Mouse (Mus musculus): ENCODE results near the gene Ccdc77.

DNA sequence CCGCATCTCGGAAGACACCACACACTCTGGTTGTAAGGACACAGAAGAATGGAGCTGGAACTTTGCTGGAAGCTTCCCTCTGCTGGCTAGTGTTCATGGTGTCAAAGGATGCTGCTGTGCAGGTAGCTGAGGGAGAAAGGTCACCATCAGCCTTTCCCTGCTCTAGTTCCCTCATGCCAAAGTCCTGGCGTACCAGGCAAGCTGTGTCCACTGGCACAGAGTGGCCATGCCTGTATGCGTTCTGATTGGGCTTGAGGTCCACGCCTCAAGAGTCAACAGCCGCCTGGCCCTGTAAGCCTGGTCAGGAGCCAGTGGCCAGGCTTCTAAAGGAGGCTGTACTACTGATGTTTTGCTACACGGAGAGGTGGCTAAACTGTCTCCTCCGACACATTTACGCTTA lies 54.8 kb downstream of the Ccdc77 start:
- TF ChIP-seq POLR2A (IDR thresholded peaks at IDR 0.05; ENCODE audit: insufficient read depth, low read length) (no peak), CTCF (IDR thresholded peaks at IDR 0.05; ENCODE audit: low read depth, low read length) (no peak)

Data from ES-Bruce4 (cell line).